Mouse (Mus musculus): ENCODE results near the gene Mfap3. TPM values are rescaled to one million over a fixed set of nuclear protein-coding genes. Genes with fewer than 3 reads are reported as not detected.

Gene Mfap3
- total RNA-seq, 1 experiment from 2014 or later, result 28.2 TPM

DNA sequence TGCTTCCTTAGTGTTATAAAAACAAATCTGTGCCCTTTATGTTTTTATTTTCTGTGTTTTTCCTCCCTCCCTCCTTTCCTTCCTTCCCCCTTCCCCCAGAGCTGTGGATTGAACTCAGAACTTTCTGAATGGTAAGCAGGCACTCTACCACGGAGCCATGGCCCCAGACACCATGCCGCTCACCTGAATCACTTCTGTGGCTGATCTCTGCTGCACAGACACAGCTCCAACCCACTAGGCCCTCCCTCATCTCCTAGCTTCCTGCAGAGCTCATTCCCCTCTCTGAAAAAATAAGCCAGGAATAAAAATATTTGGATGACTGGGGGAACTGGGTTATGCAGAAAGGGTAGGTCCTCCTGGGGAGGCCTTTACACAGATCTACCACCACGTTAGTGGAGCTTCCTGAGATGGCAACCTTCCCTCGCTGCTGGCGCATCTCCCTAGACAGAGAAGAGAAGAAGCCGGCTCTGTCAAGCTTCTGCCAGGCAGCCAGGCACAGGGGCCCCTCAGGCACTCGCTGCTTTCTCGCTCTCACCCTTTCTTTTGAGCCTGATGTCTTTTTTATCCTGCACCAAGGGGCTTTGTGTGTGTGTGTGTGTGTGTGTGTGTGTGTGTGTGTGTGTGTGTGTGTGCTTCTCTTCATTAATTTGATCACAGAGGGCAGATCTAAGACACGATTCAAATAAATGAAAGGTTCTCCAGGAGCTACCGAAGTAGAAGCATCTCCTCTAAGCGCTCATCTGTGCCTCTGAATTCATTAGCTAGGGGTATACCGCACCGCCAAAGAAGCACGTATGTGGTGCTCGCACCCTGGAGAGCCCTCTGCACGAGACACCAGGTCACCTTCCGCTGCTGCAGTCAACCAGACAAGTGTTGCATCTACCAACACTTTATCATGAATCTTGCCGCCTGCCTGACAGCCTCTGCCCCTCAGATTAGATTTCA lies 47.9 kb downstream of the Mfap3 start:
- ATAC-seq (replicated peaks in 1 of 2; ENCODE audit: insufficient read depth in 1 of 2, low FRiP score in 2 of 2, low TSS enrichment in 1 of 2, low read depth in 1 of 2, poor library complexity in 2 of 2, severe bottlenecking in 2 of 2), result no peak

- no peak for ATAC-seq (replicated peaks in 1 of 2; ENCODE audit: insufficient read depth in 1 of 2, low FRiP score in 2 of 2, low TSS enrichment in 1 of 2, low read depth in 1 of 2, poor library complexity in 2 of 2, severe bottlenecking in 2 of 2)
Observed at GRCm38 (mm10) chr11:57568950-57569490, 50.6 kb downstream of the Mfap3 start.

- no peak for ATAC-seq (replicated peaks in 1 of 2; ENCODE audit: insufficient read depth in 1 of 2, low FRiP score in 2 of 2, low TSS enrichment in 1 of 2, low read depth in 1 of 2, poor library complexity in 2 of 2, severe bottlenecking in 2 of 2)
Observed at GRCm38 (mm10) chr11:57571035-57571434, 52.6 kb downstream of the Mfap3 start.

GRCm38 (mm10) chr11:57573686-57574274 lies 55.3 kb downstream of the Mfap3 start:
- peak in 1 of 2 experiments; percentile 71; a peak in 2 of 4 replicates for ATAC-seq (replicated peaks in 1 of 2; ENCODE audit: insufficient read depth in 1 of 2, low FRiP score in 2 of 2, low TSS enrichment in 1 of 2, low read depth in 1 of 2, poor library complexity in 2 of 2, severe bottlenecking in 2 of 2)

- ATAC-seq (replicated peaks in 1 of 2; ENCODE audit: insufficient read depth in 1 of 2, low FRiP score in 2 of 2, low TSS enrichment in 1 of 2, low read depth in 1 of 2, poor library complexity in 2 of 2, severe bottlenecking in 2 of 2), result no peak
Observed at GRCm38 (mm10) chr11:57576871-57577515, 58.5 kb downstream of the Mfap3 start.

DNA sequence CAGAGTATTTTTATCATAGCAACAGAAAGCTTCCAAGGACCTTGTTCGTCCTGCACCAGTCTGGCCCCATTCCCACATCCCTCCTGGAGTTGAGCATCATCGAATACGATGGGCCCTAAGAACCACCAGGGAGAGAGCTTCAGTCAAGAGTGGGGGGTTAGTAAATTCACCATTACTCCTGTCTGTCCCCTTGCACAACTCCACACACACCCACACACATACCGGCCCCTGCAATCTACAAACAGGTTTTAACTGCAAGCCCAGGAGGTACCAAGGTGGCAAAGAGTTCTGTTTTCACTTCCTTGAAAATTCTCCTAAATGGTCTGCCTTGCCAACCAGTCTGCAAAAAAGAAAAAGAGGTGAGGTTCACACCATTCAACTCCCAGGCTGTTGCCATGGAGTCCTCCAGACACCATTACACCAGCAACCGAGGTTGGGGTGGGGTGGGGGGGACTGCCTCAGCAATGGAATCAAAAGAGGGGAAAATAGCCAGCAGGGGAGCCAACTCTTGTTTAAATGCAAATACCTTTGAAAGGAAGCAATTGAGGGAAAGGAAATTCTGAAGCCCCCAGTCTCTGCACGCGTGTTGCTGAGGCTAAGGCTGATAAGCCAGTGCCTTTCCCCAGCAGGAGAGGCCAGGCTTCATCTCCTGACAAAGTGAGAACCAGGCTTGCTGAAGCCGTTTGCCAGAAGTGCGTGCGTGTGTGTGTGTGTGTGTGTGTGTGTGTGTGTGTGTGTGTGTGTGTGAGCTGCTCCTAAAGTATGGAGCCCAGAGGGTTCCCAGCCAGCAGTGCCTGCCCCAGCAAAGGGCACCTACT lies 64.6 kb downstream of the Mfap3 start:
- no peak; a peak in 1 of 4 replicates for ATAC-seq (replicated peaks in 1 of 2; ENCODE audit: insufficient read depth in 1 of 2, low FRiP score in 2 of 2, low TSS enrichment in 1 of 2, low read depth in 1 of 2, poor library complexity in 2 of 2, severe bottlenecking in 2 of 2)

Other genes starting within 250 kb of the Mfap3 start
- 49.3 and 51.9 TPM in 2 replicates for gene Fam114a2, start within 50 bp of the Mfap3 start, total RNA-seq (2017)
- gene Galnt10, start 126.8 kb downstream of the Mfap3 start, total RNA-seq (2017), result 9.7 and 11.4 TPM in 2 replicates

Measured in hematopoietic stem cell, adult 5-6 weeks (primary cell).